Mouse (Mus musculus) small intestine, adult 2 months (tissue): ENCODE data around the gene Lrrc59.

Source experiments
- CTCF ChIP-seq: fragments of 200-500 bp; IDR thresholded peaks from 2 replicates; pipeline ENCODE4 v1.5.1; 2012; ENCODE audit warnings: low read depth, mild to moderate bottlenecking, control low read depth, inconsistent platforms, low read length, moderate library complexity, mixed read lengths; ENCODE audit not compliant: insufficient replicate concordance, insufficient read length; ENCODE audit errors: extremely low read depth
- POLR2A ChIP-seq: fragments of 200-500 bp; IDR thresholded peaks from 2 replicates; pipeline ENCODE4 v1.6.1; 2012; ENCODE audit warnings: low read depth, mild to moderate bottlenecking, control low read depth, inconsistent platforms, low read length, moderate library complexity

GRCm38 (mm10) chr11:94687178-94687577 lies 57.6 kb downstream of the Lrrc59 start:
- no peak for TF ChIP-seq CTCF
- TF ChIP-seq POLR2A: no peak
